Mouse (Mus musculus) bone marrow macrophage, adult 2 months (primary cell): Measurements from ENCODE around the gene Ypel3.
"Not testable (repeated sequence)": the region's sequence is repeated elsewhere in the genome, so short reads cannot be mapped to it uniquely, and the experiment has no call there.

ENCODE experiments used
- CTCF ChIP-seq: IDR thresholded peaks from 2 replicates; pipeline ENCODE4 v1.5.1; 2012; ENCODE audit warnings: low read depth, mild to moderate bottlenecking, low read length, moderate library complexity
- POLR2A ChIP-seq: IDR thresholded peaks from 2 replicates; pipeline ENCODE4 v1.6.1; 2012; ENCODE audit warnings: mild to moderate bottlenecking, low read depth, low read length, borderline replicate concordance

DNA sequence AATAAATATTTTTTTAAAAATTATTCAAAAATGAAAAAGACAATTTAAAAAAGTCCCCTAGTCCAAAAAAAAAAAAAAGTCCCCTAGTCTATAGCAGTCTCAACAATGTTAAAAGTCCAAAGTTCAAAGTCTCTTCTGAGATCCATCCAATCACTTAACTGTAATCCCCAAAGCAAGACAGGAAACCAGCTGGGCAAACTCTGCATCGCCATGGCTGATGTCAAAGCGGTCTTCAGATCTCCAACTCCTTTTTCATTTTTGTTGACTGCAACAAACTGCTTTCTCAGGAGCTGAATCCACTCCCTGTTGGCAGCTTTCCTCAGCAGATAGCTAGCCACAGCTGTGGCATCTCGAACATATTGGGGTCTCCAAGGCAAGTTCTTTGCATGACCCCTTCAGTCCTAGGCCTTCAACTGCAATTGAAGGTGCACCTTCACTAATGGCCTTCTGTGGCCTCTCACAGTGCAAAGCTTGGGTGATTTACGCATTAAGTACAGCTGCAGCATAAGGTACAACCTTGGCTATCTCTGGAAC, 46.4 kb upstream of the Ypel3 start:
- not testable (repeated sequence) for TF ChIP-seq CTCF, POLR2A
